Mouse (Mus musculus) E14TG2a.4 (cell line): ENCODE measurements around the gene Etfbkmt.

ENCODE experiments used
- CTCF ChIP-seq: conservative IDR thresholded peaks from 2 replicates; pipeline ENCODE4 v1.5.1; 2014; ENCODE audit warnings: low read length
- NANOG ChIP-seq: IDR thresholded peaks from 2 replicates; pipeline ENCODE4 v1.6.1; 2014; ENCODE audit warnings: borderline replicate concordance, low read length, mixed read lengths
- POU5F1 ChIP-seq: IDR thresholded peaks from 2 replicates; pipeline ENCODE4 v1.6.1; 2014; ENCODE audit warnings: low read length, borderline replicate concordance

DNA sequence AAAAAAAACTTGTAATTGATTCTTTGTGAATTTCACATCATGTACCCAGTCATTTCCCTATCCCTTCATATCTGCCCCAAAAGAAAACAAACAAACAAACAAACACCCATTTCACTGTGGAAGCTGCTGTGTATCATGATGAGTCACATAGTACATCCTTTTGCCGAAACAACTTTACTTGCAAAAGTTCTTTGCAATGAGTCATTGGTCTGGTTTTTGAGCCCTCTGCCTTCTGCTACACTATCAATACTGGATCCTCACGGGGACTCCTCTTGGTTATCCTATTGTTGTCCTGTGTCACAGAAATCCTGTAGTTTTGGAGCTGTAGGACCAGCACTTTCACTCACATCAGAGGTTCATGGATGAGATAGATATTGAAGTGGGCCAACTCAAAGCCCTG lies 30.7 kb upstream of the Etfbkmt start:
- TF ChIP-seq CTCF (no peak), POU5F1 (no peak), NANOG (no peak)
